Mouse (Mus musculus) MN1 (cell line): ENCODE measurements around the gene Crebl2.

Experiments
- DNase-seq: peaks from one replicate; pipeline ENCODE4 v3.0.0-alpha.2; 2016; ENCODE audit warnings: low spot score

Gene Crebl2

GRCm38 (mm10) chr6:134820411-134820810, 9.5 kb upstream of the Crebl2 start:
- DNase-seq, result no peak

- DNase-seq, result no peak
Measured at GRCm38 (mm10) chr6:134822844-134823243, 7.1 kb upstream of the Crebl2 start.

DNA sequence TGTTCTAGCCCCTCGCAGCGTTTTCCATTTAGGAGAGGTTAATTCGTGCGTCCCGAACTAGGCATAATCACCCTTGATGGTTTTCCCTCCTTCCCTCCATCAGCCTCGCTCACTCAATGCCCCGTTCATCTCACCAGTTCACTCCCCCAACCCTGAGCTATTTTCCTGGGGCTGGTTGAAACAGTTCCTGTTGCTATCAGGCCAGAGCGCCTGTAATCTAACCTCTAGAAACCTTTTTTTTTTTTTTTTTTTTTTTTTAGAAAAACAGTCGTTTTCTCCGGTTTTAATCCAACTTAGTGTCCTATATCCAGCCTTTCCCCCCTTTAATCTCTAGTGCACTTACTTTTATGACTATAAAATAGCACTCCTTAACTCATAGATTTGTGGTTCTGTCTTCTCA, 822 bp downstream of the Crebl2 start:
- no peak for DNase-seq

- no peak for DNase-seq
Measured at GRCm38 (mm10) chr6:134834585-134835251, 4.8 kb downstream of the Crebl2 start.

DNA sequence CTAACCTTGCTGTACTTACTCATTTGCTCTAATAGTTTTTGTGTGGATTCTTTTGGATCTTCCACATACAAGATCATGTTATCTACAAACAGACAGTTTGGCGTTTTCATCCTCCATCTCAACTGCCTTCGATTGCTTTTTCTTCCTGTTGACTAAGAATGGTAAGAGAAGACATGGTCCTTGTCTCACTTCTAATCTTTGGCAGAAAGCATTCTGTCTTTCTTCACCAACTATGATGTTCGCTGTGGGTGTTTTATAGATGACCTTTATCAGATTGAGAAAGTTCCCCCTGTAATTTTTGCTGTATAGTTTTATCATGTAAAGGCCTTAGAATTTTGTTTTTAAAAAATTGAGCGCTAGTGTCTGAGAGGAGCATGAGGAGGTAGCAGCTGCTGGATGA, 8.2 kb downstream of the Crebl2 start:
- no peak for DNase-seq

GRCm38 (mm10) chr6:134840346-134840745, 10.4 kb downstream of the Crebl2 start:
- no peak for DNase-seq

- no peak for DNase-seq
Measured at GRCm38 (mm10) chr6:134845726-134846125, 15.8 kb downstream of the Crebl2 start.

GRCm38 (mm10) chr6:134846308-134846707, 16.4 kb downstream of the Crebl2 start:
- no peak for DNase-seq

GRCm38 (mm10) chr6:134847550-134847949, 17.6 kb downstream of the Crebl2 start:
- no peak for DNase-seq

- DNase-seq, result no peak
Measured at GRCm38 (mm10) chr6:134848197-134848890, 18.4 kb downstream of the Crebl2 start.

DNA sequence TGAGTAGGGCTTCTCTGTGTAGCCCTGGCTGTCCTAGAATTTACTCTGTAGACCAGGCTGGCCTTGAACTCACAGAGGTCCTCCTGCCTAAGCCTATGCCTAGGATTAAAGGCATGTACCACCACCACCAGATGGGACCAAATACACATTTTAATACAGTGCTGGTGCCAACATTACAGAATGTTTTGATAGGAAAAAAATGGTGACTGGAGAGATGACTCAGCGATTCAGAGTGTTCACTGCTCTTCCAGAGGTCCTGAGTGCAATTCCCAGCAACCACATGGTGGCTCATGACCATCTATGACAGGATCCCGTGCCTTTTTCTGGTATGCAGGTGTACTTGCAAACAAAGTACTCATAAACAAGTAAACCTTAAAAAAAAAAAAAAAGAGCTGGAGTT, 19.5 kb downstream of the Crebl2 start:
- no peak for DNase-seq

DNA sequence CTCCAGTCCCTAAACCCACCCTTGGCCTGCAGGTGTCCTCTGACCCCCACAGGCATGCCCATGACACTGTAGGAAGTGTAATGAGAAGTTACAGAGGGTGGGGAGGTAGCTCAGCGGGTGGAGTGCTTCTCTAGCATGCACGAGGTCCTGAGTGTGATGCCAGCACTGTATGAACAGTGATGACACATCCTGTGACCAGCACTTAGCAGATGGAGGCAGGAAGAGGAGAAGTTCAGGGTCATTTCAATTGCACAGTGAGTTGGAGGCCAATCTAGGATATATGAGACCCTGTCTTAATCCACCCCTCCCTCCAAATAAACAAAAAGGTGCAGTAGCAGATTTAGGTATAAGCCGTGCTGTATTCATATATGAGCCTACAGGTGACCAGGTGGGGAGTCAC, 20.0 kb downstream of the Crebl2 start:
- no peak for DNase-seq

GRCm38 (mm10) chr6:134854782-134855181, 24.8 kb downstream of the Crebl2 start:
- DNase-seq, result no peak

DNA sequence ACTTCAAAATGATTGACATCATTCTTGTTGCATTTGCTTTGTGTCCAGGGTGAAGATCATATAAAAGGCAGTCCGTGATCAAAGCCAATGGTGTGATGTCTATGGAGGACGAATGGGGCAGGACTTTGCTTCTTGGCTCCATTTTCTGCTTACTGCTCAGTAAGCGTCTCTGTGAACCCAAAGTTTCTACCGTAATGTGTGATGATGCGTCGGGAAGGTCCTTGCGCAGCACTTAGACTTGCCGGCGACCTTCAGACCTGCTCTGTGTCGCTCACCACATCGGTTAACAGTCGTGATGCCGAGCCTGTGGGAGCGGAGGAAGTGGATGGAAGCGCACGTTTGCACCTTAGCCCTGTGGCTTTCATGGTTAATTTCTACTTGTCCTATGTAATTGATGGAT, 26.0 kb downstream of the Crebl2 start:
- no peak for DNase-seq

- no peak for DNase-seq
Measured at GRCm38 (mm10) chr6:134859021-134859420, 29.1 kb downstream of the Crebl2 start.

- DNase-seq, result no peak
Measured at GRCm38 (mm10) chr6:134860275-134860674, 30.3 kb downstream of the Crebl2 start.

DNA sequence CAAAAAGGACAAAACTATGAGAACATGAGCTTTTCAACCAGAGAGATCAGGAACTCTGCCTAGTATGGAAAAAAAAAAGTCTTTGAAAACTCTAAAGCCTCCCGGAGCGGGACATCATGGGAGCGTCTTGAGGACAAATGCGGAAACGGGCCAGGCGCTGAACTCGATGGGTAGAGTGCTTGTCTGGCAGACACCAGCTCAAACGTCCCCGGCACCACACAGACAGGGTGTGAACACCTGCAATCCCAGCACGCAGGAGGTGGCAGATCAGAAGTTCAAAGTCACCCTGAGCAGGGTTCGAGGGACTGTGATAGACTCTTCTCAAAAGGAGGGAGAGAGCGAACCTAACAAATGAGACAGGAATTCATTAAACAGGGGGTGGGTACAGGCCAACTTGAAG, 31.4 kb downstream of the Crebl2 start:
- no peak for DNase-seq

DNA sequence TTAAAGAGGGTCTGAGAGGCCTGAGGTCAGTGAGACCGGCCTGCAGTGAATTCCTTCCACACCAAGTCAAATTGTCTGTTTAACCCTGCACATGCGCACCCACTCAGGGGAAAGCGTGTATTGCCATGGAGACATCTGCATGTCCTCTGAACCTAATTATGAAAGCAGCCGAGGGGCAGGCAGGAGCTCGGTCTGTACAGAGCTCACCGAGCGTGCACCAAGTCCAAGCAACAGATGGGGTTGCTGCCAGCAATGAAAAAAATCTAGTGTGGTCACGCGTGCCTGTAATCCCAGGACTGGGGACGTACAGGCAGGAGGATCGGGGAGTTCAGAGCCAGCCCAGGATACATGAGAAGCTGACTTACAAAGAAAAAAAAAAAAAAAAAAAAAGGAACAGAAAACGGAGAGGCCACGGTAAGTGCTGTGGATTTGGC, 32.7 kb downstream of the Crebl2 start:
- peak; percentile 82 for DNase-seq

DNA sequence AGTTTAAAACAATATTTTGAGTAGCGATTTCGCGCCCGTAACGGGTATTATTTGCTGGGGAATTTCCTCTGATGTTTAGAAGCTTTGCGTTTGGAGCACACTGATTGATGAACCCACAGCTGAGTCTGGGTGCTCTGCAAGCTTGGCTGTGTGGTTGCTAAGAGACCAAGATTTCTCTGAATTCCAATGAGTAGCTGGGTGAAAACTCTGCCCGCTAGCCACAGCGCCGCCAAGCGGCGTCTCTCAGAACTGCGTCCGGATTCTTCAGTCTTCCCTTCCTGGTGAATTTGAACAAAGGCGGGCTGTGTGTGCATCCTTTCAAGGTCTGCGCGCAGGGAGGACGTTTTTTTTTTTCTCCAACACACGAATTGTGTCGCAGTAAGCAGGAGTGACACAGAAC, 33.2 kb downstream of the Crebl2 start:
- DNase-seq, result peak; percentile 94

DNA sequence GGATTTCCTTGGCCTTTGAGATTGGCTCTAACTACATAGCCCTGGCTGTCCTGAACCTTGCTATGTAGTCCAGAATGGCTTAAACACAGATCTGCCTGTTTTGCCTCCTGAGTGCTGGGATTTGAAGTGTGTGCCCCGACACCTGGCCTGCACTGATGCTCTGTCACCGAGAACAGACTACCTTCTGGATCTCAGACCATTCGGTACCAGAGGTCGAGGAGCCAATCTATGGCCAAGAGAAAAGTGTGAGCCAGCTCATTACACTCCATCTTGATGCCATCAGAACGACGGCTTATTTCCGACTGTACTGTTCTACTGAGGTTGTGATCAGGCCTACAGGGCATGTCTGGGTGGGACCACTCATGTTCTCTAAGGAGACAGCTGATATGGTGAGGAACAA, 36.2 kb downstream of the Crebl2 start:
- no peak for DNase-seq

DNA sequence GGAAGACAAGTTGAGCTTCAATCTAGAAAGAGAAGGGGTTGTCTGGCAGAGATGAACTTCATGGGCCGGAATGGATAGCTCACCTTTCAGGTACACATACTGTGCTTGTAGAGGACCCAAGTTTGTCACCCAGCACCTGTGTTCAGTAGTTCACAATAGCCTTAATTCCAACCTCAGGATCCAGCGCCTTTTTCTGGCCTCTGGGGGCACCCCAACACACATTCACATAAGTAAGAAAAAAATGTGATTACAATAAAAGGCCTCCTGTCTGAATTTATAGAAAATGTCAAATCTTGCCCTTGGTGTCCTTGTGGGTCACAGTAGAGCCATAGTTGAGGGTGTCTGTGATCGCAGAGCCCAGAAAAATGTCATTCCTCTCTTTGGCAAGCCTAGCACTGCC, 37.4 kb downstream of the Crebl2 start:
- no peak for DNase-seq

DNA sequence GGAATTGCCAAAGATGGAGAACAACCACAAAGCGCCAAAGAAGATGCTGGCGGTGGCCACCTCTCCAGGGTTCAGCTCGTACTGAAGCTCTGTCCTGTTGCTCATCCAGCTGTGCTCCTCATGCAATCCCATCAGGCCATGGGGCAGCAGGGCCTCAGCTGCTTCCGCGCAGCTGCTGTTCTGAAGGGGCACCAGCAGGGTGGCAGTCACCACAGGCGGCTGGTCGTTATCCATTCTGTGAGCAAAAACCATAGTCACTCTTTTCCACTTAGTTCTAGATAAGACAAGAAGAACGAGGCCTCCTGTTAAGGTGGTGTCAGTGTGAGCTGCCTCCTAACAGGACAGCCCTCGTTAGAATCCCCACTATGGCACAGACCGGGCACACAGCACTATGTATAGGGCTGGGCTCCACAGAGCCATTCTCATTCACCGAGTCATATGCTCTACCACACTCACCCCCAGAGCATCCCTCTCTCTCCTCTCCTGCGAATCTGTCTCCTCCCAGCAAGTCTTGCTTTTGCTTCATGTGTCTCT, 40.3 kb downstream of the Crebl2 start:
- DNase-seq, result no peak

DNA sequence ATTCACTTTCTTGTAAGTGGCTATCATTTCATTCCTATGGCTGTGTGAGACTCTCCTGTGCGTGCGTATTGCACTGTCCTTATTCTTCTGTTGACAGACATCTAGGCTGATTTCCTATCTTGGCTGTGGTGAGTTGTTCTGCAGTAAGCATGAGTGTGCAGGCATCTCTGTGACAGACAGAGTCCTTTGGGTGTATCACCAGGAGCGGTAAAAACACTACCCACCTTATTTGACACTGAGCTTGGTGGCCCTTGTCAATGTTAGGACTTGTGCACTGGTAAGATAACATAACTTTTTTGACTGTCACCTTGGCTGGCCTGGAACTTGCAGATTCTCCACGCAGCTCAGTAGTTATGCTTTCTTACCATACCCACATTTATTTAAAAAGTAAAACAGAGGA, 40.9 kb downstream of the Crebl2 start:
- DNase-seq, result no peak

- no peak for DNase-seq
Measured at GRCm38 (mm10) chr6:134872236-134872635, 42.3 kb downstream of the Crebl2 start.
